Mouse (Mus musculus): ENCODE data around the gene Vasp.

The Vasp gene

GRCm38 (mm10) chr7:19236411-19236810 is 35.2 kb downstream of the Vasp start:
- no peak for DNase-seq (ENCODE audit: low spot score in 2 of 2)

DNA sequence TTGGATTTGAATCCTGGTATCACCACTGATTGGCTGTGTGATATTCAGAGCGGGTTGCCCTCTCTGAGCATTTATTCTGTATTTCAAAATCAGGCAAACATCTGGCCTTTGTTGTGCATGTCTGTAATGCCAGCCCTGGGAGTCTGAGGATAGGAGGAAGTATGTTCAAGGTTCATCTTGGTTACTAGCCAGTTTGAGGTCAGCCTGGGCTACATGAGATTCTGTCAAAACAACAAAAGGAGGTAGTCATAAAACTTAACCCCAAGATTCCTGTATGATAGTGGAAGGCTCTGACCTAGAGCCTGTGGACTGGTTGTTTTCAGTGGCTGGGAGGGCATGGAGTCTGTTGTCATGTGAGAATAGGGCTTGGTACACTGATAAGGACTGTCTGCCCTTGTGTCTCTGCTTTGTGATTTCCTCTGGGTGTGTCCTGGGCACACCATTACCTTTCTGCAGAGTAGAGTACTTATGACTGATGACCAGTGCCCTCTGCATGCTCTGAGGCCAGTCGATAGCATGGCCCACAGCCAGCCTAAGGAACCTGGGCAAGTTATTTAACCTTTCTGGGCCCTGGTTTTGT is 36.4 kb downstream of the Vasp start:
- no peak for DNase-seq (ENCODE audit: low spot score in 2 of 2)

GRCm38 (mm10) chr7:19234652-19235051 is 37.0 kb downstream of the Vasp start:
- no peak for DNase-seq (ENCODE audit: low spot score in 2 of 2)

DNA sequence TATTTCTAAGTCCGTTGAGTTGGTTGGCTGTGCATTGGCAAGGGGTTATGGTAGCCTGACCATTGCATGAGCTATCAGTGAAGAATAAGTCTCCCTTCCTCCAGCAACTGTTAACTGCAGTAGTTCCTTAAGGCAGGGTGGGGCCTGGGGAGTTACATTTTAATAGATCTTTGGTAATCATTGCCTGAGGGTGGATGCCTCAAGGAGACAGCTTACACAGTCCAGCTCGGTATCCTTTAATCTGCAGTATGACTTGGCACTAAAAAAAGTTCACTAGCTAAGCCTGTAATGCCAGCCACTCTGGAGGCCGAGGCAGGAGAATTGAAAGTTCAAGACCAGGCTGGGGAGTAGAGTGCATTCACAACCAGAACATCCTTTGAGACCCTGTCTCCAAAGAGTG is 39.8 kb downstream of the Vasp start:
- DNase-seq (ENCODE audit: low spot score in 2 of 2) = no peak

GRCm38 (mm10) chr7:19230899-19231298 is 40.7 kb downstream of the Vasp start:
- no peak for DNase-seq (ENCODE audit: low spot score in 2 of 2)

DNA sequence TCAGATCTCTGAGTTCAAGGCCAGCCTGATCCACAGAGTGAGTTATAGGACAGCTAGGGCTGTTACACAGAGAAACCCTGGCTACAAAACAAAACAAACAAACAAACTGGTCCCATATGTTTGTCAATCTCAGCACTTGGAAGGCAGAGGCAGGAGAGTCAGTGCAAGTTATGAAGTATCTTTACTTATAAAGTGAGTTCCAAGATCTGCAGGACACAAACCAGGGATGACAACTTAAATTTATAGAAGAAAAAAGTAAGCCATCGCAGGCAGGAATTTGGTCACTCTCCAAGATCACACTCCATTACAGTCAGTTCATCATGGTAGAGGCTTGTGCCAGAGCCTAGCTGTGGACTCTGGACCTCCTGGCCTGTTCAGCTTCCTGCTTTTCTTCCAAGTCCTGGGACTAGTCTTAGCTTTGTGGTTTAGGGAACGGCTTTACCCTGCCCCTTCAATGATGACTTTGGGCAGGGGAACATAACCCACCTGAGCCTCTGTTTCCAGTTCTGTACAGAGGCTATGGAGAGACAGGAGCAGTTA is 41.5 kb downstream of the Vasp start:
- no peak for DNase-seq (ENCODE audit: low spot score in 2 of 2)

- DNase-seq (ENCODE audit: low spot score in 2 of 2) = no peak
Observed at GRCm38 (mm10) chr7:19229404-19229803, 42.2 kb downstream of the Vasp start.

DNA sequence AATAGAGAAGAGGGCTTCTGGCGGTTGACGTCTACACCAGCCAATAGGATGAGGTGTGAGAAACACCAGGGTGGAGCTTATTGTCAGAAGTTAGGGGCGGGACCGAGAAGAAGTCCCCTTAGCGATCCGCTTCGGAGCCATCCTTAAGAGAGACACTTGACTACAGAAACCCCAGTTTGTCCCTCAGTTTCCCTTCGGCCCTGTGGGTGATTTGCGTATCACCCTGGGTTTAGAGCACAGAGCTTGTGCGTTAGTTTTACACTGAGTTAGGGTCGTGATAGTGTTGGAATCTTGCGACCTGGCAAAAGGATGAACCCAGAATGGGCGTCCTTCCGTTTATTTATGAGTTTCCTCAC is 42.8 kb downstream of the Vasp start:
- no peak for DNase-seq (ENCODE audit: low spot score in 2 of 2)

DNA sequence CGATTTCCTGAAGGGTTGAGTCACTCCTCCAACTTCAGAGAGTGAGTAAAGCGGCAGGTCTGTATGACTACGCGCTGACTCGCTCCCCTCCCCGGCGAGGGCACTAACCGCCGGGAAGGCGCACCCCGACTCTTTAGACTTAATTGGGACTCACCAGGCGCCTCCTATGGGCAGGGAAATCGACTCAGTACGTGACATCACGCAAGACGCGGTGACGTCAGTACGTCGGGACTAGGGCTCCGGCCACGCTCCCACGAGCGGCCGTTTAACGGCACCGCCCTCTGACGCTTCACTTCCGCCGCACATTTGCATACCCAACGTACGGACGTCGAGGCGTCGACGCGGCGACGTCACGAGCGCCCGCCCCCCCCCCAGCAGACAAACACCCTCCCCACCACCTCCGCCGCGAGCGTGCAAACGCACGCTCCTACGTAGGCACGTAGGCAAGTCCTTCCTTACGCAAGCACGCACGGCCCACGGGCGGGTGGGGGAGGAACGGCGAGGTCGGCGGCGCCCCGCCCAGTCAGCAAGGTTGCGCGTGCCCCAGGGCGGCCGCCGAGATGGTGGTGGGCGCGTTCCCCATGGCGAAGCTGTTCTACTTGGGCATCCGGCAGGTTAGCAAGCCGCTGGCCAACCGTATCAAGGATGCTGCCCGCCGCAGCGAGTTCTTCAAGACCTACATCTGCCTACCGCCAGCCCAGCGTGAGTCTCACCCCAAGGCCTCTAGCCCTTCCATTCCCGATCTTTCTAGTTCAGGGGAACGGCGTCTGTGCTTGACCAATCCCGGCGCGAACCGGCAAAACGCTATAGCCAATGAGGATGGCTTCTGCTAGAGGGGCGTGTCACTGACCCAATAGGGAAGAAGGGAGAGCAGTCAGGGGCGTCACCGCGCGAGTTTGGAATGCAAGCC is 43.5 kb downstream of the Vasp start, which contains the start of gene Opa3:
Opa3 (plus strand) TSS at position 452 of the 910 bp plus-strand sequence.
- DNase-seq (ENCODE audit: low spot score in 2 of 2) = peak; percentile 99 to 100

DNA sequence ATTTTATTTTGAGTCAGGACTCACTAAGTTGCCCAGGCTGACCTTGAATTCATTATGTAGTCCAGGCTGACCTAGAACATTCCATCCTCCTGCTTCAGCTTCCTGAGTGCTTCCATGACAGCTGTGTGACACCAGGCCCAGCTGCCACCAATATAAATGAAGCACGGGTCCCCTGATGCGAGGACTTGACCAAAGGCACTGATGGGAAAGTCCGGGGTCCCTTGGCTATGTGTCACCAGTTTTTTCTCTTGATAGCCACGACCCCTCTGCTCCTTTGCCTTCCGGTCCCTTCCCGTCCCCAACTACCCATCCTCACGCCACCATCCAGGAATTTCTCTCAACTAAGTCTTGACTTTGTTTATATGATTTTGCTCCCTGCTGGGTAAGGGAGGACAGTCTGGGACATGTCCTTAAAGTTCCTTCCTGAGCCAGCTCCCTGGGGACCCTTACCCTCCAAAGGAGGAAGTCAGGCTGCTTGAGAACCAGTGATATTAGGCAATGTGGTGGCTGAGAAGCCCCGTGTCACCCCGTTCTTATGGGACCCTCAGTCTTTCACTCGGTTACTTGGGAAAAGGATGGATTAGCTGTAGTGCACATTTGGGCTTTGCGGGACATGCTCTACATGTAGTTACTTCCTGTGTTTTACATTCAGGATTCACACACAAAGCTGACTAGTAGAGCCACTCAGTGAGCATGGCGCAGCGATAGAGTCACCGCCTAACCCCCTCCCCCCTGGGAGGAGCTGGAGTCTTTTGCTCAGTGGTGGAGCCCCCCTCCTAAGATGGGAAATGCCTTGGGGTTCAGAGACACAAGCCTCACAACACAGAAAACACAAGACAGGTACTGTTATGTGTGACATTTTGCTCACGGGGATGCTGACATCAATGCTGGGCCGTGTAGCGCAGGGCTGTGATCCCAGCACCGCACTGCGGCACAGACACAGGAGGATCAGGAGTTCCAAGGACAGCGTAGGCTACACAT is 44.5 kb downstream of the Vasp start:
- DNase-seq (ENCODE audit: low spot score in 2 of 2) = peak in 1 of 2 experiments; percentile 44

DNA sequence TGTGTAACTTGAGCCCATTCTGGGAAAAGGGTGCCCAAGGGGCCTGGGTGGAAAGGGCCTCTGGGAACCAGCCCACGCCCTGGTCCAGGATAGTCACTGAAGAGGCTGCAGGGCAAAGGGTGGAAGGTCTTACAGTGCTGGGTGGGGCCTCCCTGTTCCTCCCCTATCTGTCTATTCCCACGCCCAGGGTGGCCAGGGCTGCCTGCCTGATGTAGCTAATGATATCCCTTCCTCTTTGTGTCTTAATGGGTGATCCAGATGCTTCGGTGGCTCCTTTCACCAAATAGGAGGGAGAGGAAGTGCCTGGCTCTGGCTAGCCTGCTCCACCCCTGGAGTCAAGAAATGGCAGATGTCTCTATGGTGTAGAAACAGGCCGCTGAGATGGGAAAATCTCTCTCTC is 46.7 kb downstream of the Vasp start:
- no peak for DNase-seq (ENCODE audit: low spot score in 2 of 2)

DNA sequence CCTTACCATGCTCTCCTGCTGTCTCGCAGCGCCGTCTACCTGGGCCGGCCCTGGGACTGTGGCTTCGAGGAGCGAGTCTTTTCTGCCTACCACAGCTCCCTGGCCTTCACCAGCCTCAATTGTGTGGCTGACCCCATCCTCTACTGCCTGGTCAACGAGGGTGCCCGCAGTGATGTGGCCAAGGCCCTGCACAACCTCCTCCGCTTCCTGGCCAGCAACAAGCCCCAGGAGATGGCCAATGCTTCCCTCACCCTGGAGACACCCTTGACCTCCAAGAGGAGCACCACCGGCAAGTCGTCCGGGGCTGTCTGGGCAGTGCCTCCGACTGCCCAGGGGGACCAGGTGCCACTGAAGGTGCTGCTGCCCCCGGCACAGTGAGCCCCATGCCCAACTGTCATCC is 48.7 kb downstream of the Vasp start:
- no peak for DNase-seq (ENCODE audit: low spot score in 2 of 2)

DNA sequence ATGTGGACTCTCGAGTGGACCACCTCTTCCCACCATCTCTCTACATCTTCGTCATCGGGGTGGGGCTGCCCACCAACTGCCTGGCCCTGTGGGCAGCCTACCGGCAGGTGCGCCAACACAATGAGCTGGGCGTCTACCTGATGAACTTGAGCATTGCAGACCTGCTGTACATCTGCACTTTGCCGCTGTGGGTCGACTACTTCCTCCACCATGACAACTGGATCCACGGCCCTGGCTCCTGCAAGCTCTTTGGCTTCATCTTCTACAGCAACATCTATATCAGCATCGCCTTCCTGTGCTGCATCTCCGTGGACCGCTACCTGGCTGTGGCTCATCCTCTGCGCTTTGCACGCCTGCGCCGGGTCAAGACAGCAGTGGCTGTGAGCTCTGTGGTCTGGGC is 49.4 kb downstream of the Vasp start:
- DNase-seq (ENCODE audit: low spot score in 2 of 2) = no peak

DNA sequence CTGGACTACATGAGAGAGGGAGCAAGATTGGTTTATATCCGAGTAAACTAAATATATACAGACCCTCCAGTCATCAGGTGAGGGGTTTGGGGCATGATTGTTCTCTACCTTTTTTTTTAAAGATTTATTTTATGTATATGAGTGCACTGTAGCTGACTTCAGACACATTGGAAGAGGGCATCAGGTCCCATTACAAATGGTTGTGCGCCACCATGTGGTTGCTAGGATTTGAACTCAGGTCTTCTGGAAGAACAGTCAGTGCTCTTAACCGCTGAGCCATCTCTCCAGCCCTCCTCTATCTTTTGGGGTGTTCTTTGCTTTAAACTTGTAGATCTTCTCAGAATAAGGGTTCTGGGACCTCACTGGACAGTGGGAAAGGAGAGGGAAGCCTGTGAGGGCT is 51.6 kb downstream of the Vasp start:
- DNase-seq (ENCODE audit: low spot score in 2 of 2) = no peak

- DNase-seq (ENCODE audit: low spot score in 2 of 2) = no peak
Observed at GRCm38 (mm10) chr7:19217944-19218343, 53.7 kb downstream of the Vasp start.

DNA sequence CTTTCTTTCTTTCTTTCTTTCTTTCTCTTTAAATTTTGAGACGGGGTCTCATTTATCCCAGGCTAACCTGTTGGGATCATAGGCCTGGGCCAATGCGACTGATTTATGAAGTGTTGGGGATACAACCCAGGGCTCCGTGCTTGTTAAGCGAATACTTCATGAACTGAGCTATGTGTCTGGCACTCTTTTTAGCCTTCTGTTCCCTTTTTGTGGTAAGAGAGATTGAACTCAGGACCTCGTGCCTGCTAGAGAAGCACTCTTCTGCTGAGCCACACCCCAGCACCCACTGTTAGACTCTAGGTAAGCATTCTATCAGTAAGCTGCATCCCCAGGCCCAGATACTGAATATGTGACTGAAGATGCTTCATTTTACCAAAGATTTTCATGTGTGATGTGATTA is 54.1 kb downstream of the Vasp start:
- no peak for DNase-seq (ENCODE audit: low spot score in 2 of 2)

GRCm38 (mm10) chr7:19214940-19215339 is 56.7 kb downstream of the Vasp start:
- no peak for DNase-seq (ENCODE audit: low spot score in 2 of 2)

DNA sequence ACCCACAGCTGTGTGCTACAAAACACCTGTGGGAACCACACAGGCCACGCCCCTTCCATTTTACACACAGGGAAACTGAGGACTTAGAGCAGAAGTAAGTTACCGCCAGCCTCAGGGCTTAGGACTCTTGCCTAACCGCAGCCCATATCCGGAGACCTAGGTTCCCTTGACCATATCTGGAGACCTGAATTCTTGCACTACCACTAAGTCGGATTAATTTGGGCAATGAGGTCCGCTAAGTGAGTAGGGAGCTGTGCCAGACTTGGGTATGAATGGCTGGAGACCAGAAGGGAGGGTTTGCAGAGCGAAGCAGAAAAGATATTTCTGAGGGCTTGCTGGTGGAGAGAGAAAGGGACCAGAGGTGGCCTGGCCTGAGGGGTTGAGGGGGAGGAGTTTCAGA is 57.2 kb downstream of the Vasp start:
- DNase-seq (ENCODE audit: low spot score in 2 of 2) = no peak

DNA sequence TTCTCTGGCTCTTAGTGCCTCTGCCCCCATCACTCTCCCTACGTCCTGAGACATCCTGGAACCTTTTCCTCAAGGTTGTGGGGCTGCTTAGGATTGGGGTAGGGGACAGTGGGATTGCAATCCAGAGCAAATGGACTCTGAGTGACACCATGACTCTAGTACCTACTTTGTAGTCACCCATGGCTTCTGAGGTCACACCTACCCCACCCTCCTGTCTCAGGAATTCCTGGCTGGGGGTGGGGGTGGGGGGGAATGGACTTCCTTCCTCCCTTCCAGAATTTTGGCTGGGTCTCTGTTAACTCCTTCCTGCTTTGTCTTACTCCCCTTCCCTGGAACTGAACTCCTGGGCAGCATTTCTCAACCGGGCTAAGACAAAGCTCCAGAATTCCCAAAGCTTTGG is 58.2 kb downstream of the Vasp start:
- DNase-seq (ENCODE audit: low spot score in 2 of 2) = no peak

GRCm38 (mm10) chr7:19211996-19212755 is 59.4 kb downstream of the Vasp start, which contains the start of gene Gpr4:
Gpr4 (plus strand) TSS chr7:19212538.
- DNase-seq (ENCODE audit: low spot score in 2 of 2) = no peak

GRCm38 (mm10) chr7:19211041-19211675 is 60.5 kb downstream of the Vasp start:
- no peak for DNase-seq (ENCODE audit: low spot score in 2 of 2)

Measured in right cerebral cortex, postnatal 36 days (tissue).